Mouse (Mus musculus) spleen, adult 18-20 months (tissue): ENCODE measurements around the gene 6430628N08Rik.

Source experiments
- DNase-seq, 2 experiments: peaks; one replicate each; pipeline ENCODE4 v3.0.0; 2022; ENCODE audit warnings: mixed read lengths in 2 of 2

The 6430628N08Rik gene

DNA sequence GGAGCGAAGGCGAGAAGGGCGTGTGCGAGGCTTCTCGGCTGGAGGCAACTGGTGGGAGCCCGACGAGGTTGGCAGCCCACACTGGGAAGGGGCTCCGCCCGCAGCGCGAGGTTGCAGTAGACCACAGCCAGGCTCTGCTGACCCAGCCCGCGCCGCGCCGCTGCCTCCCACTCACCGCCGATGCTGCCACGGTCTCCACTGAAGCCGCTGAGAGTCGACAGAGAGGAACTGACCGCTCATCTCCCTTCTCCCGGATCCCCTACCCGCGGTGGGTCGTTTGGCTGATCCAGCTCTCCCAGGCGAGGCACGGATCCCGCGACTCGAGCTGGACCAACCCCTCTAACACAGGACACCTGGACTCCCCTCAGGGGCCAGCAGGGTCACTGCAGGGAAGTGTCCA, at the start of gene 6430628N08Rik:
Gene 6430628N08Rik (plus strand): TSS at position 113 of the 400 bp plus-strand sequence.
- no peak for DNase-seq

DNA sequence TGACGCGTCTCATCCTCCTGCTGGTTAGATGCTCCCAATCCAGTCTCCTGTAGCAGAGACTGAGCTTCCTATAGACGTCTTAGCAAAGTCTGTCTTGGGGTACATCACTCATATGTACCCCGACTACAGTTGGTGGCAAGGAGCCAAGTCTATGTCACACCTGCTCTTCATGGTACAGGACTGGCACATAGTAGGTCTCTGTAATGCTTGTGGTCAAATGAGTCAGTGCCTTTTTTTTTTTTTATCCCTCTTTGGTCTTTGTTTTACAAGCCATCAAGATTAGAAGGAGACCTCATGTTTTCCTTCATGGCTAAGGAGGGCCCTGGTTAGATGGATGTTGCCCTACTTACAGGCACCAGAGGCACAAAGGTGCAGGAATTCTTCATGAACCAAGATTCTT, 49.6 kb upstream of the 6430628N08Rik start:
- no peak for DNase-seq

DNA sequence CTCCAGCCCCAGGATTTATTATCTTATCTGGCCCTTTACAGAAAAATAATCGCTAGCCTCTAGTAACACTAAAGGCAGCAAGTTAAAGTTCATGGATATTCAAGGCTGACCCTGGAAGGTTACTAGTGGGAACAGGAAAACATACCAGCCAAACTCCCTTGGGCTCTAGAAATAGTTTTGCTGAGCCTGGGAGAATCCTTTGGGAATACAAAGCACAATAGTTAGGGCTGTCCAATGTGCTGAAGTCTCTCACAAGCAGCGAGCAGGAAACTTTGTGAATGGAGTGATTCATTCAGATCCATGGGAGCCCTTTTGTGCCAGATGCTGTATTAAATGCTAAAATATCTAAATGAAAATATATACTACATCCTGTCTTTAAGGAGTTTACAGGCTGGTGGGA, 43.8 kb upstream of the 6430628N08Rik start:
- no peak for DNase-seq

DNA sequence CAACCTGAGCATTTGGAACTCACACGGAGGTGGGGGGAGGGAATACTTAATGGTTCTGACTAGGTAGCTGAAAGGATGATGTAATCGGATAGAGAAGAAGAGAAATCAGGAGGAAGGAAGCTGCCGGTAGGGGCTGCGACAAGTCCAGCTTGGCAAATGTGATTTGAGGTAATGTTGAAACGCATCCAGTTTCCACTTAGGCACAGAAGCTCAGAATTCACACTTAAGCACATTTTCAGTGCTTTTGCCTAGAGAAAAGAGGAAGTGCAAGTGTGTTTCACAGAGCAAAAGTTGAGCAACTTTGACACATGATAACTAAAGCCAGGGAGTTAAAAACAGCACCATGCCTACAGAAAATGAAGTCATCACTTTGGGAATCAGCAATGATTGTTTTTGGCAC, 43.1 kb upstream of the 6430628N08Rik start:
- no peak for DNase-seq

DNA sequence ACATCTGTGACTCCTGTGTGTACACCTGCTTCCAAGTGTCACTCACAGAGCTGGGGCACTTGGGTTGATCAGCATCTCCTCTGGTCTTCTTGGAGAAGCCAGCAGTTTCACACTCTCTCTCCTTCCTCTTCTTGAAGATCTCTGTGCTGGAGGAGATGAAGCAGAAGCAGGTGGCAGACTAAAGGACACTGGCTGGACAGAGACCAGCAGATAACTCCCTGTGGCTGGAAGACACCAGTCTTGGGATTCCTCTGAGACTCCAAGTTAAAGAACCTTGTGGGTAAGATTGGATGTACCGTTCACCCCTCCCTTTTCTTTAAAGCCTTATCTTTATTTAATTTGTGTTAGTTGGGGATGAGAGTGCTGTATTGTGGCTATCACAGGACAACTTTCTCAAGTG, 42.4 kb upstream of the 6430628N08Rik start:
- DNase-seq = no peak

DNA sequence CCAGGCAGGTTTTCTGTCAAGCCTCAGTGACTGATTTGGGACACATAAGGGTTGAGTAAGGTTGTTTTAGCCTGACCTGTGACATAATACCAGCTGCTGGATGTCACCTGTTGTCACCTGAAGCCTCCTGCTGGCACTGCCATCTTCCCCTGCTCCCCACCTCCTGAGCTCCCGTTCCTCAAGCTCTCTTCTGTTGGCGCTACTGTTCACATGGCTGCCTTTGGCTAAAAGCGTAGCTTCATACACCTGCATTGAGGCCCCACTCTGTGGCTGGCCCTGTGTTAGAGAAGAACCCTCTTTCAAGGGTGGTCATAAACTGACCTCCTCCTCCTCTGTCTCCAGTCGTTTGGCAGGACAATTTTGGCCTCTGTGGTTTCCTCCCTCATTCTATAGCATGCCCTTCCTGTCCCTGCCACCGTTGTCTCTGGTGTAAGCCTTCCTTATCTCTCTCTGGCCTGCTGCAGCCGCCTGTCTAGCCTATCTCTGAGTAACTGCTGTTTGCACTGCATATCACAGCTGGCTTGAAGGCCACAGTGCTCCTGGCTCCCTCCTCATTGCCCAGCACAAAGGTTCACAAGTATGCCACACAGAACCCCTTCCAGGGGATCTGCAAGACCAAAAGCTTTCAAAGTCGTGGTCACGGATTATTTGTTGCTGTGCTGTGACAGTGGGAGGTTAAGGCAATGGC, 41.3 kb upstream of the 6430628N08Rik start:
- no peak for DNase-seq

DNA sequence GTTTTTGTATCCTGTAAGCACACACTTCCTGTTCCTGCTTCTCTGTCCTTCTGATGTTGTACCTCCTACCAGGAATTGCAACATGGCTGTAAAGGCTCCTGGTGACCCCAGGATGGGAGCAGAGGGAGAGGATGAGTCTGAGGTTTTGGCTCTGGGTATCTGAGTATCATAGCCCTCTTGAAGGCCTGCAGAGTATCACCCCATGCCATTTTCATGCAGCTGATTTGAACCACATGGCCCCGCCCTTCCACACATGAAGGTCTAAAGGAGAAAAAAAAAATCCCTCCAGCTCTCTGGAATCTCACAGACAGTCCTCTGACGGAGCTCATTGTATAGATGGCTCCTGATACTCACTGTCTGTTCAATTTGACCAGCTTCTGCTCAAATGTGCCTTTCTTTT, 40.4 kb upstream of the 6430628N08Rik start:
- no peak for DNase-seq

DNA sequence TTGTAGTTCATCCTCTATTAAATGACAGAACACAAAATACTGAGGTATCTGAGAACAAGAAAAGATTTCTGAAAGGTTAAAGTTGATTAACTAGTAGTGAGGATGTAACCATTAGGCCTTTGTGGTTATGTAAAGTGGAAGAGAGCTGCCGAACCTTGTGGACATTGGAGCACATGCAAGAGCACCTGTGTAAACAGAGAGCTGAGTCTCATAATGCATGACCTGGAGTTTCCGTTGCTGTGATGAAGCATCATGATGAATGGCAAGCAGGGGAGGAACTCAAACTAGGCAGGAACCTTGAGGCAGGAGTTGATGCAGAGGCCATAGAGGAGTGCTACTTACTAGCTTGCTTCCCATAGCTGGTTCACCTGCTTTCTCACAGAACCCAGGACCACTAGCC, 39.8 kb upstream of the 6430628N08Rik start:
- no peak for DNase-seq

DNA sequence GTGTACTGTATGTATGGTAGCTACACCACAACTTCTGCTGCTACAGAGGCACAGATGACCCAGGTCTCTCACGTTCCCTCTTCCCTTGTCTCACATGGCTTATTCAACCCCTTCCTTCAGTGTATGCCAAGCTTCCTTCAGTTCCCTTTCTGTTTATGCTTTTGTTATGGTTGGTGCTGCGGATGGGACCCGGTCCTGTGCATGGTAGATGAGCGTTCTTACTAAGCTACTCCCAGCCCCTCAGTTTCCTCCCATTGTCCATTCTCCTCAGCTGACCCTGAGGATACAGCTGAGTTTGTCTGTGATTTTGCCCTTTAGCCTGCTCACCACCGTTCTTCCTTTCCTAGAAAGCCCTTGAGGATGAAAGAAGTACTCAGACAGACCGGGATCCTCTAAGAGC, 38.9 kb upstream of the 6430628N08Rik start:
- no peak for DNase-seq

DNA sequence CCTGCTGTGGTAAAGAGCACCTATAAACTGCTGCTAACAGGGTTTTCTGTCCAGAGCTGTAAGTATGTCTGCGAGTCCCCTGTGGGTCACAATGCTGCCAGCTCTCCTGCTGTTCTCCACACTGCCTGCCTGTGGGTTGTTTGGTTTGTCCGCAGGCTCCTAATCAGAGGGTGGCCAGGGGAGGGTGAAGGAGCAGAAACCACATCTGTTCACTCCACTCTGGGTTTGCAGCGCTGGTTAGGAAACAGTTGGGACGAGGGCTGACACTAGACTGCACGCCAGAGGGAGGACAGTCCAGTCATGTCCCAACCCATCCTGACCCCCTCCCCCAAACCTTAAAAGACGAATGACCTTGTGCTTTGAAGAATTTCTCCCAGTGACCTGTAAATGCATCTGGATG, 35.4 kb upstream of the 6430628N08Rik start:
- no peak for DNase-seq

DNA sequence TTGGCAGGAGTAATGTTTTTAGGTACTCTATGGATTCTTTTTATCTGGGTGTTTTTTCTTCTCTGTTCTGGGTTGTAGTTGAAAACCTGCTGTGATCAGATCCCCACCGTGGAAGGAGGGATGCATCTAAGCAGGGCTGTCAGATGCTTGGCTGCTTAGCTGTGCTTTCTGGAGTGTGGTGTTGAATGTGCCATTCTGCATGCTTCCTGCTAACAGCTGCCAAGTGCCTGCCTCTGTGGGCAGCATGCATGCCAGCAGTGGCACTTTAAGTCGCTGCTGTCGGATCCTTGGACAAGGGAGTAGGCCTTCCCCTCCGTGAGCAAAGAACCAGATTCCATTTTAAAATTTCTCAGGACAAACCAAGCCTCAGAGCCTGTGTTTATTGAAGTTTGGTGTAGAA, 34.9 kb upstream of the 6430628N08Rik start:
- DNase-seq = no peak

DNA sequence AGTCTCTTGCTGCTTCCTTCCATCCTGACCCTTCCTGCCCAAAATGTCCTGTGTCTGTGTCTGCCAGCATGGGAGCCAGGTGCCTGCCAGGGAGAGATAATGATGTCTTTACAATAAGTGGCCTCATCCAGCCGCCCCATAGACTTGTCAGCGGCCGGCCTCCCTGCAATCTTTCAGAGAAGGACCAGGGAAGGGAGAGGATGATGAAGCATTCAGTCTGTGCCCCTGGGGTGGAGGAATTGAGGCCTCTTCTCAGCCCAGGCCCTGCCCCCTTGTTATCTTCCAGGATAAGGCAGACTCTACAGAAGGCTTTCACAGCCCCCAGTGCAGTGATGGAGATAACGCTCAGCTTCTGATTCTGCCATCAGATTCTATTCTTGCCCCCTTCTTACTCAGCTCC, 34.2 kb upstream of the 6430628N08Rik start:
- no peak for DNase-seq

DNA sequence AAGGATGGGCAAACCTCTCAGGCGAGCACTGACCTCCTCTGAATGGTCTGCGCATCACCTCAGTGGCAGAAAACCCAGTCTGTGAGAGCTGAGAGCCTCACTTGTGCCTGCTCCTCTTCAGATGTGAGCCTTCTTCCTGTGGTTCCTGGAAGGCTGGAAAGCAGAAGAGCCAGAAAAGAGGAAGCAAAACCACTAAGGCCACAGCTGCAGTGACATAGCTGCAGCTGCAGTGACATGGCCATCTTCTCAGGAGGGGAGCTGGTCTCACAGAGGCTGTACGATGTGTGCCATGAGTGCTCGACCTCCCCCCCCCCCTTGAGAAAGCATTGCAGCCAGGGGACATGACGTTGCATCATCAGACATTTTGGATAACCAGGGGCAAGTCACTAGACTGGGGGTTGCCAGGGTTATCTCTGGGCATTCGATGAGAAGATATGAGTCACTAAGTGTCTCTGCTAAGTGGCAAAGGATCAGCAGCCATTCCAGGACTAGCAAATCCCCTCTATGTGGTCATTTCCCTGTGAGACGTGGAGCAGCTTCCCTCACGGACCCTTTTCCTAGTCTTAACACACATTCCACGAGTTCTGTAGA, 33.1 kb upstream of the 6430628N08Rik start:
- no peak for DNase-seq

DNA sequence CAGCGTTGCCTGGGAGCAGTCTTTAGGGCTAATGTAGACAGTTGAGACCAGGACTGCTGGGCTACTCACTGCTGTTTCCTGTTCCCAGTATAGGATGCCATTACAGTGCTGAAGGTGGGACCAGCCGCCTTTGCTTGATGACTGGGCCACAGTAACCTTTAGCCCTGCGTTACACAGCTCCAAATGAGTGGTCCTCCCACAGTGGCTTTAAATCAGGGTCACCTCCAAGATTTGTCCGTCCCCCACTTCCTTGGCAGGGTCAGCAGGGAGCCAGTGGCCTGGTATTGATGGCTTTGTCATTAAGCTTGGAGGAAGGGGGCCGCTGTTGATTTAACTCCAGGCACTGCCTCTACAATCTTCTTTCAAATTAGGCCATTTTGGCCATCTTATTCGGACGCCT, 27.1 kb upstream of the 6430628N08Rik start:
- no peak for DNase-seq

DNA sequence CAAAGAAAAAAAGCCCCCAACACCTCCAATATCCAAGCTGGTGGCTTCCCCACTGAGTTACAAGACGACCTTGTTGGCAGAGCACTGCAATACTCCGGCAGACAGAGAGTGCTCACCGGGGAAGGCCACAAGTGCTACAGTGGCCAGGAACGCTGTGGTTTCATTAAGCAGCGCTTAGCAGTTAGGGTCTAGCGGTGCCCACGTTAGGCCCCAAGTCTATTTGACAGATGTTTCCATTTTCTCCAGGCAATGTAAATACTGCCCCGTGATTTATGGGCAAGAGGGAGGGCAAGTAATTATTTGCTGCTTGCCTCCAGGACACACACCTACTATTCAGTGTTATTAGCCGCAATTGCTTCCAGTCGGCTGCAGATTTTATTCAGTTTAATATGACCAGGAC, 26.6 kb upstream of the 6430628N08Rik start:
- DNase-seq = no peak

DNA sequence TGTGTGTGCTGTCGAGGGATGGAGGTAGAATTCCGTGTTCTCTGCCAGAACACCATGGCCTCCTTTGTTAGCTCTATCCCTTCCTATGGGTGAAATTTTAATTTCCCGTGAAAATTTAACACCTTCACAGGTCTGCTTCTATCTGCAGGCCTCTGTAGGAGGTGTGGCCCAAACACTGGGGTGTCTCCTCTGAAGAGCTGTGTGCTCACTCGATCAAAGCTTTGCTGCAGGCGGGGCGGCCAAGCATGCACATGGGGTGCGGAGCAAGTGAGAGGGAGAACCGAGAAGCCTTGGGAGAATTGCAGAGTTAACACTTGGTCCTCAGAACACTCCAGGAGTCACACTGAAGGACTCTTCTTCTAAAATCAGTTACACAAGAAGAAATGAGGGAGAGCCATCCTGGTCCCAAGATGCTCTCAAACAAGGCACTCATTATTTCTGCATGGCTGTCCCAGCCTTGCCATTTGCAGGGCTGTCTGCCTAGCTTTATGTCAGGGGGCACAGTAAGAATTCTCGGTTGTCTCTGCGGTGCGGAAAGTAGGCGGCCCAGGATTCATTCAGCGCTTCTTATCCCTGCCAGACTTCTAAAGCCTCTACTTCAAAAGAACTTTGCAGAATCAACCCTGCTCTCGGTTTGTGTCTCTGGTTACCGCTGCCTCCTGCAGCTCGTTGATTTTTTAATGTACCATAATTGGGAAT, 20.8 kb upstream of the 6430628N08Rik start:
- DNase-seq = no peak

DNA sequence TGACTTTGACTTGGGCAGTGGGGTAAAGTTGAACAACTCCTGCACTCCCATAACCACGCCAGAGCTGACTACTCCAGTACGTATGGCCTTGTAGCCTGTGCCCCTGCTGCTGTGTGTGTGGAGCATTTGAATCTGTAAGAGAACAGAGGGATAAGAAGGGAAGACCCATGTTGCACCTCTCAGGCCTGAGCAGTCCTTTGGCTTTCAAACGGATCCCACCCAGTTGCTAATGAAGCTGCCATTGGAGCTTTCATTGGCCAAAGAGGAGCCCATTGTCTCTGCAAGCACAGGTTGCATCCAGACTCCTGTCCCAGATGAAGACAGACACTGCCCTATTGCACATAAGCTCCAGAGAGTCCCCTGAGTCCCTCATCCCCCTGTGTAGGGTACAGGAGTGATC, 17.2 kb upstream of the 6430628N08Rik start:
- no peak for DNase-seq

DNA sequence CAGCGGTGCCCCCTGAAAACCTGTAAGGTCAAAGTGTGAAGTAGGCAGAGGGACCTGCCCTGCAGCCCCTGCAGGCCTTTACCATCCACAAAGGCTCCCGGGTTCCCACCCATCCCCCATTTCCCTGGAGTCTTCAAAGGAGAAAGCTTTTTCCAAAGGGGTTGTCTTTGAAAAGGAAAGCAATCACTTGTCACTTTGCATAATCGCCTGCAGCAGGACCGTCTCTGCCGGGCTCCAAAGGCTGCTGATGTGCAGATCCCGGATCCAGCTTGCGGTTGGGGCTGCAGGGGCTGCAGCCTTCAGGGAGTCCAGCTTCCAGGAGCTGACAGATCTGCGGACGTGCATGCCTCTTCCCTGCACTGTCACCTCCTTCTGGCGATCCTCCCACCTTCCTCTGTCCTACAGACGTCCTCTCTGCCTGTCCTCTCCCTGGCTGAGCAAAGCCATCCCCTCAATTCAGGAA, 12.2 kb upstream of the 6430628N08Rik start:
- DNase-seq = no peak

DNA sequence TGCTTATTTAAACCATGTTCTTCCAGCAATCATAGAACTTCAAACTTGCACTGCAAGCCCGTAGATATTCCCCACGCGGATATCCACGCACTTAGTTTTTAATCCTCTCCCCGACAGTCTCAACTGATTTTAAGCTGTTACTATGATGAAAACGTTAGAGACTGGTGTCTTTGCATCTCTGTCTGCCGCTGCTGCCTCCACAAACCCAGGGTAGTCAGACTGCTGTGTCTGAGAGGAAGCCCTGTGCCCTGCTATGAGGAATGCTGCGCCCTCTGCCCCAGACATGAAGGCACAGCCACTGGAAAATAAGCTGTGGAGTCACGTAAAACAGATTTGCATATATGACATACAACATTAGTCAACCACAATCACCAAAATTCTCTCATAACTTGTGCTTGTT, 11.6 kb upstream of the 6430628N08Rik start:
- no peak for DNase-seq

DNA sequence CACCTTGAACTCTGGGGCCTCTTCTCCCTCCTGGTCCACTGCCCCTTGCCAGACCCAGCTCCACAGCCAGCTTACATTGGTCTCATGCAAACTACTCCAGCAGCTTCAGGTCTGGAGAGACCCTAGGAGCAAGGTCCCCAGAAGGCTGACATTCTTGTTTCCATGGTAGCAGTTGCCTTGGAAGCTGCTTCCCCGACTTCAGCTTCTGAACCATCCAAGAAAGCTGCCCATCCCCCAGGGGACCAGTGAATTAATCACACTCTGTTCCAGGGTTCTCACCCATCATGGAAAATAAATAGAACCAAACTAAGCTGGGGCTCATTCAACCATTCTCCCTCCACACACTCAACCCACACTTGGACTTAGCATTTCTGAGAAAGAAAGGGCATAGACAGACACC, 9.3 kb upstream of the 6430628N08Rik start:
- no peak for DNase-seq

DNA sequence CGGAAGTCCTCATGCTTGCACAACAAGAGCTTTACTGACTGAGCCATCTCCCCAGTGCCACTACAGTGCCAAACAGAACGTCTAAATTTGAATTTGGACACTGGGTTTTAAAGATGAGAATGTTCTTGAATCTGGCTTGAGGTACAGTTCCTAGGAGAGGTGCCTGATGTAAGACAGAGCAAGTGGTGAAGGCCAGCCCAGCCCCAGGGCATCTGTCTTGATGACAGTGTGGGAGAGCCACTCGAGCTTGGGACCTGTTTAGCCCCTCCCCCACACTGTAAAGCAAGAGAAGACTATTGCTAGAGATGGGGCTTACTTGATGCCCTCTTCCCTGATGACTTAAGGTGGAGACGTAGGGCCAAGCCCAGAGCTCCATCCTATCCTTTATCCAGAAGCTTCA, 8.3 kb upstream of the 6430628N08Rik start:
- DNase-seq = no peak

DNA sequence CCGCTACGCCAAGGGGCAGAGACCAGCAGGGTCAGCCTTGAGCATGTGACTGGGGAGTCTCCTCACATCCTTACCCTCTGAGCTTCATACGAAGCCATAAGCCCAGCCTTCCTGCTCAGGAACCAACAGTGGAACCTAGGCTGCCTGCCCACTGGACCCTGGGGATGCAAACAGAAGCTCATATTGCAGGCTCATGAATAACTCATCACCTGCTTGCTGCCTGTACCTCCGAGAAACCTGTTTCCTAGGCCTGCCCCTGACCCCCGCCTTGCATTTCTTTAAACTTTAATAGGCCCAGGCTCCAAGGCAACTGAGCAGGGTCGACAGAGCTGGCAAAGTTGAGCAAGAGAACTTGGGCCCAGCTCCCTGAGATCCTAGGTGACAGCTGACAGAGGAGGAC, 6.4 kb upstream of the 6430628N08Rik start, which contains the start of gene Kncn:
Gene Kncn (plus strand): TSS at position 379 of the 400 bp plus-strand sequence.
- DNase-seq = no peak

DNA sequence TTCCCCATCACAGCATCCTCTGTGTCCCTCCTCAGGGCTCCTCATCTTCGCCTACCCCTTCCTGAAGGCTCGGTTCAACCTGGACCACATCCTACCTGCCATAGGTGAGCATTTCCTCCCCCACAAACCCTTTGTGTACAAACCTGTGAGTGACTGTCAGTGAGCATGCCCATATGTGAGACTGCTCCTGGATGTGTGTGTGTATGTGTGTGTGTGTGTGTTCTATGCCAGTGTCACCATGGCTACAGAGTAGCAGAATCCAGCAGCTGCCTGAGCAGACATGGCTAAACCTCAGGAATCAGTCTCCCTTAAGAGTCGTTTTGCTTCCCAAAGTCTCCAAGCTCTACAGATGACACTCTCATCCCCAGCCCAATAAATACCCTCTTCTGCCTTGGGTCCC, 4.6 kb upstream of the 6430628N08Rik start:
- DNase-seq = no peak

DNA sequence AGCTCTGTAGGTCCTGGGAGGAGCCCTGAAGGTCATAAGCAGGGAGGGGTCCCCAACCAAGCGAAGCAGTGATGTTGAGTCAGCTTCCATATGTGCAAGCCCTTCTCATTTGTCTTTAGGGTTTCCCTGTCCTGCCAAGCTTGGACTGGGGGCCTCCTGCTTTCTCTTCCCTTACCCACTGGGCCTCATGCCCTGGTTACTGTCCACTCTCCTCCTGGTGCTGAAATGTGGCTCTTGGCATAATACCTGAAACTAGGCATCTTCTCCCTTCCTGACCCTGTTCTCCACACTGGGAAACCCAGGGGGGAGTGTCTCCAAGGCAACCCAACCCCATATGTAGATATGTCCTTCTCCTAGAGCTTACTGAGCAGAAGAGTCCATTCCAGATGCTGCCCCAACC, 3.6 kb upstream of the 6430628N08Rik start:
- DNase-seq = no peak
